Mouse (Mus musculus) heart, postnatal 0 days (tissue): ENCODE data around the gene Slc10a6. TPM values are rescaled to one million over a fixed set of nuclear protein-coding genes. Genes with fewer than 3 reads are reported as not detected.
A peak's percentile ranks its signal among the peaks of the same experiment; 100 is the strongest.

Experiments used
- ATAC-seq: fragments of 200-750 bp; cut with Nextera tagmentation; 2 replicates; pipeline ENCODE4 v1.8.0; 2017; ENCODE audit warnings: low read depth, moderate number of reproducible peaks, moderate library complexity; ENCODE audit not compliant: insufficient read depth
- DNase-seq: peaks from one replicate; pipeline ENCODE4 v3.0.0-alpha.2; 2016; ENCODE audit warnings: low spot score
- H3K27ac ChIP-seq: fragments of 300-500 bp; sonication (generic); 2 replicates; pipeline ENCODE4 v1.5.1; 2014; ENCODE audit warnings: low read depth, mild to moderate bottlenecking
- H3K27me3 ChIP-seq: fragments of 300-500 bp; sonication (generic); 2 replicates; pipeline ENCODE4 v1.6.1; 2014; ENCODE audit warnings: low read length, mixed read lengths; ENCODE audit not compliant: control insufficient read depth, insufficient read depth
- H3K36me3 ChIP-seq: fragments of 300-500 bp; sonication (generic); replicated peaks from 2 replicates; pipeline ENCODE4 v1.6.1; 2014; ENCODE audit warnings: low read length, mixed read lengths; ENCODE audit not compliant: control insufficient read depth, insufficient read depth
- H3K4me1 ChIP-seq: fragments of 300-500 bp; sonication (generic); 2 replicates; pipeline ENCODE4 v1.6.1; 2014; ENCODE audit warnings: antibody characterized with exemption; ENCODE audit not compliant: control insufficient read depth, insufficient read depth
- H3K4me2 ChIP-seq: fragments of 300-500 bp; sonication (generic); 2 replicates; pipeline ENCODE4 v1.6.1; 2014; ENCODE audit warnings: low read depth, mild to moderate bottlenecking, low read length, moderate library complexity
- H3K4me3 ChIP-seq: fragments of 300-500 bp; sonication (generic); 2 replicates; pipeline ENCODE4 v1.5.1; 2014; ENCODE audit warnings: low read depth, low read length
- H3K9ac ChIP-seq: fragments of 300-500 bp; sonication (generic); replicated peaks from 2 replicates; pipeline ENCODE4 v1.6.1; 2014; ENCODE audit warnings: low read depth, low read length, mixed read lengths
- H3K9me3 ChIP-seq: fragments of 300-500 bp; sonication (generic); replicated peaks from 2 replicates; pipeline ENCODE4 v1.6.1; 2016; ENCODE audit warnings: low read length; ENCODE audit not compliant: control insufficient read depth
- CTCF ChIP-seq: IDR thresholded peaks from 2 replicates; pipeline ENCODE4 v1.5.1; 2016; ENCODE audit warnings: antibody characterized with exemption, control low read depth, low read depth
- EP300 ChIP-seq: IDR thresholded peaks from 2 replicates; pipeline ENCODE4 v1.6.1; 2016; ENCODE audit warnings: antibody characterized with exemption, low read depth
- WGBS: fragments of 180-500 bp; shearing (Covaris S2); extraction: QIAGEN DNeasy Blood & Tissue Kit; methylation state at CpG from one replicate; pipeline ENCODE4 v1.1.7; 2014; 5-methylcytosine and 5-hydroxymethylcytosine counted together
- polyA plus RNA-seq: library from polyadenylated mRNA; unstranded; fragments of >200 nt; fragmentation: Nextera tagmentation; extraction: Ambion mirVana; gene quantifications from 2 replicates; pipeline ENCODE4 v1.2.1, GENCODE M21; 2015
- total RNA-seq: library from RNA; depleted of rRNA; stranded (reverse); fragments of >200 nt; gene quantifications from 2 replicates; pipeline ENCODE4 v1.2.3, GENCODE M21; 2014; ENCODE audit warnings: low replicate concordance

Slc10a6 gene
- total and polyA plus RNA-seq, 2 experiments from 2014 or later, result 1.7 to 9.6 TPM

- H3K27ac ChIP-seq, result peak overlapping the region; percentile 81
- no peak overlapping the region for H3K4me3 ChIP-seq
- H3K4me2 ChIP-seq, result no peak overlapping the region
- no peaks in the 10 kb centered on the region; the same call in 1 of the 2 replicates for H3K36me3 ChIP-seq
- peak; percentile 73 for DNase-seq
- H3K4me1 ChIP-seq, result peaks cover 15% of the 10 kb centered on the region; the same call in 1 of the 2 replicates
- peak; percentile 82 for ATAC-seq
- no peak overlapping the region for H3K9ac ChIP-seq
- H3K9me3 ChIP-seq, result no peaks in the 10 kb centered on the region
- H3K27me3 ChIP-seq, result no peaks in the 10 kb centered on the region
- TF ChIP-seq CTCF, result no peak
- no peak; the same call in 1 of the 2 replicates for TF ChIP-seq EP300
- 22% methylated on average over 12 of the region's 12 CpGs for WGBS
Measured at GRCm38 (mm10) chr5:103620301-103620973, 8.8 kb downstream of the Slc10a6 start.

DNA sequence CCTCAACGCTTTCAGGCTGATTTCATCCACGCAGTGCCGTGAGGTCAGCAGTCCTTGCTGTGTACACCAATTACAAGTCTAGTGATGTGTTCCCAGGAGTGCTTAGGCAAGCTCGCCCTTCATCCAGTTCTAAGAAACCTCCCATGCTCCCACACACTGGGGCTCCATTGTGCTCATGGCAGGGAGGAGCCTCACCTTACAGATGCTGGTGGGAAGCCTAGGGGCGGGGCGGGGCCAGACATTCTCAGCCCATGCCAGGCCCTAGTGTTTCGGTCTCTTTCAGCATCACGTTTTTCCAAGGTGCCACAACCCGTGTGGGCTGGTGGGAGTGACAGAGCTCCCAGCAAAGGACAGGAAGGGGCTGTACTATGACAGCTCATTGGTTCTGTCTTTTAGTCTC, 12.0 kb downstream of the Slc10a6 start:
- Histone ChIP-seq H3K4me3 (no peak overlapping the region), H3K27me3 (no peaks in the 10 kb centered on the region), H3K36me3 (no peaks in the 10 kb centered on the region; the same call in 1 of the 2 replicates), H3K4me1 (peaks cover 13% of the 10 kb centered on the region; the same call in 1 of the 2 replicates), H3K9me3 (no peaks in the 10 kb centered on the region), H3K4me2 (no peak overlapping the region), H3K27ac (no peak overlapping the region), H3K9ac (no peak overlapping the region)
- no peak for TF ChIP-seq CTCF
- no peak for TF ChIP-seq EP300
- ATAC-seq, result no peak
- no peak for DNase-seq
- 81% methylated on average over 9 of the region's 9 CpGs for WGBS

DNA sequence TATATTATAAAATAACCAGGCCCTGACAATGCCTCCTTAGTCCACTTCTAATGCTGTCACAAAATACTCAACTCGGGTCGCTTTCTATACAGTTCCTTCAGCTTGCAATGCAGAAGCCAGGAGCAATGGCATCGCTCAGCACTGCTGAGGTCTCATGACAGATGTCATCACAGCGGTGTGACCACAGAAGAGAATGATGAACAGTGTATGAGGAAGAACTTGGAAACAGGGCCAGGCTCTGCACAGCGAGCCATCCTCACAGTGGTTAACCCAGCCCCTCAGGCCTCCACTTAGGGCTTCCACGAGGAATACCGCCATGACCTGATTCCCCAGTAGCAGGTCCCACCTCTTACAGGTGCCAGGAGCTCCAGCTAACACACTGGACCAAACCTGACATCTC, 14.8 kb downstream of the Slc10a6 start:
- no peak for TF ChIP-seq EP300
- no peak for TF ChIP-seq CTCF
- Histone ChIP-seq H3K27ac (no peak overlapping the region), H3K9me3 (no peaks in the 10 kb centered on the region), H3K27me3 (no peaks in the 10 kb centered on the region), H3K4me3 (no peak overlapping the region), H3K4me2 (no peak overlapping the region), H3K36me3 (no peaks in the 10 kb centered on the region; the same call in 1 of the 2 replicates), H3K4me1 (no peaks in the 10 kb centered on the region), H3K9ac (no peak overlapping the region)
- ATAC-seq, result no peak
- 80% methylated on average over 7 of the region's 7 CpGs for WGBS
- DNase-seq, result no peak

GRCm38 (mm10) chr5:103612316-103612715, 16.9 kb downstream of the Slc10a6 start:
- 67% methylated on average over 7 of the region's 7 CpGs for WGBS
- ATAC-seq, result peak; percentile 33; the same call in 1 of the 2 replicates

DNA sequence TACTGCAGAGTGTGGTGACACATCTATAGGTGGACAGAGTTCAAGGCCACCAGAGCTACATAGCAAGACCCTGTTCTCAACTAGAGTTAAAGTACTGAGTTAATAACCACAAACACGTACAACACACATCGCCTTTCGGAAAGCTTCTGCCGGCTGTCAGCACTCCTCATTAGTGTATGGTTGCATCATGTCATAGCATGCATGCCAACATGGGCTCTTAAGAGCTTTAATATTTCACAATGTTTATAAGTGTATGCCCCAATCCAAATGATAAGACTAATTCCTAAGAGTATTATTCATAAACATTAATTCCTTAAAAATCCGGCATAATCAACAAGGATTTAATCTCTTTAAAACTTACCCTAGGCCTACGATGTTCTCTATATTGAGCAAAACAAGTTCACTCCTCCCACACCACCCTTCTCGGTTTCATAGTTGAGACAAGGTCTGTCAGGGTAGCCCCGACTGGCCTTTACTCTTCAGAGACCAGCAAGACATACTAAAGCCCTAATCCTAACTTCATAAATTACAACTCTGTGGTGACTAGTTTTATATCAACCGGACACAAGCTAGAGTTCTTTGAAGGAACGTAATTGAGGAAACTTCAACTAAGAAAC, 18.2 kb downstream of the Slc10a6 start:
- no peaks in the 10 kb centered on the region for H3K4me1 ChIP-seq
- no peaks in the 10 kb centered on the region for H3K27me3 ChIP-seq
- H3K4me3 ChIP-seq, result no peak overlapping the region
- WGBS, result 75% methylated on average over 10 of the region's 10 CpGs
- no peak overlapping the region for H3K9ac ChIP-seq
- no peak for TF ChIP-seq EP300
- no peak for TF ChIP-seq CTCF
- H3K36me3 ChIP-seq, result peaks cover 5% of the 10 kb centered on the region; the same call in 1 of the 2 replicates
- no peak overlapping the region for H3K27ac ChIP-seq
- no peaks in the 10 kb centered on the region for H3K9me3 ChIP-seq
- H3K4me2 ChIP-seq, result no peak overlapping the region
- DNase-seq, result no peak
- no peak for ATAC-seq

More at GRCm38 (mm10) chr5:103612316-103612715, 16.9 kb downstream of the Slc10a6 start:
- DNase-seq, result no peak
- Histone ChIP-seq H3K9ac (no peak overlapping the region), H3K27me3 (no peaks in the 10 kb centered on the region), H3K4me2 (no peak overlapping the region), H3K9me3 (no peaks in the 10 kb centered on the region), H3K27ac (no peak overlapping the region), H3K4me1 (no peaks in the 10 kb centered on the region), H3K36me3 (no peaks in the 10 kb centered on the region), H3K4me3 (no peak overlapping the region)
- TF ChIP-seq EP300 (no peak), CTCF (peak; percentile 56)
